Mouse (Mus musculus): ENCODE results near the gene Ss18l1.

- TF ChIP-seq CTCF (IDR thresholded peaks at IDR 0.05; ENCODE audit: low read depth, low read length) (no peak), POLR2A (IDR thresholded peaks at IDR 0.05; ENCODE audit: extremely low read depth, insufficient read depth, low read length) (no peak)
These were observed 11.0 kb upstream of the Ss18l1 start for GRCm38 (mm10) chr2:180031270-180031669.

Data from liver, adult 2 months (tissue).